Mouse (Mus musculus) frontal cortex, postnatal 36 days (tissue): ENCODE measurements at regions not wholly inside any gene's neighbourhood (a gene's known extent, or its start where the extent isn't known, plus 50 kb on each side); places are given as distances from the start of the nearest gene placed in this dataset.
A peak's percentile ranks its signal among the peaks of the same experiment; 100 is the strongest.

ENCODE experiments used
- DNase-seq, 2 experiments: peaks; one replicate each; pipeline ENCODE4 v3.0.0; 2022; ENCODE audit warnings: low spot score in 2 of 2

DNA sequence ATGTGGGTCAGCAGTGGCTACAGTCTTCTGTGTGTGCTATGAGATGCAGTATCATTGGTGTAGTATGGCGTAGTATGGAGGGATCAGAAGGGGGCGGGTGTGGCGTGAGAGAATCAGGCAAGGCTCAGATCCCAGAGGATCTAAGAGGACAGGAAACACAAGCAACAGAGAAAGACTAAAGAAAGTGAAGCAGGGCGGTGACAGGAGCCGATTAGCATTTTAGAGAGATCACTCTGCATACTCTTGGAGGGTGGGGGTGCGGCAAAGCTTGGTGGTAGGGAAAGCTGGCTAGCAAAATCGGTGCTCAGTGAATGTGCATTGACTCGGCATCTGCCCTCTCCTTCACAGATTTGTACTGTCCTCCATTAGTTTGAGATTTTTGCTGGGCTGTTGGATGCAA, 93.1 kb upstream of the Mphosph6 start:
- DNase-seq, result no peak

DNA sequence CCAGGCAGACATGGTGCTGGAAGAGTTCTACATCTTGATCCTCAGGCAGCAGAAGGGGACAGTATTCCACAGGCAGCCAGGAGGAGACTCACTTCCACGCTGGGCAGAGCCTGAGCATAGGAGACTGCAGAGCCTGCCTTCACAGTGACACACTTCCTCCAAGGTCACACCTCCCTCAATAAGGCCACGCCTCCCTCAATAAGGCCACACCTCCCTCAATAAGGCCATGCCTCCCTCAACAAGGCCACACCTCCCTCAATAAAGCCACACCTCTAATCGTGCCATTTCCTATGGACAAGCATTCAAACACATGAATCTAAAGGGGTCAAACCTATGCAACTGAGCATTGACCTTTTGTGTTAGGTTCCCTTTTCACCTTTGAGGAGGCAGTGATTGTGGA, 88.5 kb upstream of the Mphosph6 start:
- no peak for DNase-seq

DNA sequence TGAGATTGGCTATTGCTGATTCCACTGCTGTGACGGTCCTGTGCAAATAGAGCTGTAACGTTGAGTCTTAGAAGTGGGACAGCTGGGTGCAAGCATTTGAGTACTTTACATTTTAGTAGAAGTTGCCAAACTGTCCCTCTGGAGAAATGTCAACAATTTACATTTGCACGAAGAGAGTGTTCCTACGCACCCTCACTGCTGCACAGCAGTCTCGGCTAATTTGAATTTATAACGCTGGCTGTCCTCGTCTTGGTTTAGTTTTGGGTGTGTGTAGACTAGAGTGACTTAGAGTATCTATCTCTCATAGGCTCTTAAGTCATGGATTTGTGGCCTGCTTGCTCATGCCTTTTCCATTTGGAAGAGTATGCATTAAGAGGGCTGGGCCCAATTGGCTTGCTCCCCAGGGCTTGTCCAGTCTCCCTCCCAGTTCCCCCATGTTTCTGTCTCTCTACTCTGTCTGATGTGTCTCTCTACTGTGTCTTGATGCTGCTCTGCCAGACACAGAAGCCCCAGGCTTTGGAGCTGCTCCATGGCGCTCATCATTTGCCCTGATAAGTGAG, 79.8 kb upstream of the Mphosph6 start:
- DNase-seq, result peak in 1 of 2 experiments; percentile 10

DNA sequence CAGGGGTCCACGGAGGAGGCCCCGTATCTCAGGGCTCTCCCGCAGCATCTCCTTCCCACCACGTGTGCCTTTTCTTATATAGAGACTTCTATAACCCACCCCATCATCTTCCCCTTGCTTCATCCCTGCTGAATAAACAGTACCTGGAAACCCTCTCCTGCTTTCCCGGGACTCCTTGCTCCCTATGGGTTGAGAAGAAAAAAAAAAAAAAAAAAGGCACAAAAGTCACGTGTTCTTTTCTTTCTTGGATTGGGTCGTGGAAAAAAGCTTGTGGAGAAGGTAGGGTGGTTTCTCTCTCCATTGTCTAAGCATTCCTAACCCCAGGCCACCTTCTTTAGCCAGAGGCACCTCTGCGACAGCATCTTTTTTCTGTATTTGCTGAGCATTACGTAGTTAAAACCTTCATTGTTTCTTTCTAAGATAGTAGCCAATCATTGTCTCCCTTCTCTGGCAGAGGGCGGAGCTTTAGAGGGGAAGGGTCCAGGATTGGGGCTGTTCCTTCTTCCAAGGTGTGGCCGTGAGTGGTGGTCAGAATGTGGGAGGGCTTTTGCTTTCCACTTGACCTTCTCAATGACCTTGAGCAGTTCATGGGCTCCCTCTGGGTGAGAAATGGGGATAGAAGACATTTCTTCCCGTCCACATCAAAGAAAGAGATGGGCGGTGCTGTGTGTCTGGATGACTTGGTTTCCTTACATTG, 78.7 kb upstream of the Mphosph6 start:
- DNase-seq, result no peak

DNA sequence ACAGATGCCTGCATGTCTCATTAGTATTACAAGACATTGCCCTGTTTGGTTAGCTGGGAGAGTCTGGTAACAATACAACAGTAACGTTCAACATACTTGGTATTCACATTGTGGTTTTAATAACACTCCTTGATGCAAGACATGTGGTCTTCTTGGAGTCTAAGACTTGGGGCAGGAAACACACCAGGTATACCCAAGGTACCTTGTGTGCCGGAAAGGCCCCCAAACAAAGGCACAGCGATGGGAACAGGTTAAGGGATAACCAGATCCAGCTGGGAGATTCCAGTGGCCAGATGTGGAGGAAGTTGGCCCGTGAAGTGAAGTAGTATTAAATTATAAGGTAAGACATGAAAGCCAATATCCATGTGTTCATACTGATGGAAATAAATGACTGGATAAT, 71.9 kb upstream of the Mphosph6 start:
- no peak for DNase-seq

DNA sequence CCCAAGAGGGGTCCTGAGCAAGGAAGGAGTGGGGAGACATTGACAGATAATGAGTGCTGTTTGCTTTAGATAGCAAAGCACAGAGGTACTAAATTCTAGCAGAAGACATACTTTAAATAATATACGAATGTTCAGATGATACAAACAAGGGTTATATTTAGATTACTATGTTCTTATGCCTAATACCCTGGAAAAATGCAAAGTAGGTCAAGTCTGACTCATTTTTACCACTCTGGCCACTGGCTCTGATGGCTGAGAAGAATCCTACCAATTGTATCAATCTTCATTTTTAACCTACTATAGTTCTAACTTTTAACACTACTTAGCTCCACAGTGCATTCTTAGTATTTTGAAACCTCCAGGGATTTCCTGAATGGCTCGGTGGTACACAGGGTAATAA, 65.4 kb upstream of the Mphosph6 start:
- DNase-seq, result no peak

DNA sequence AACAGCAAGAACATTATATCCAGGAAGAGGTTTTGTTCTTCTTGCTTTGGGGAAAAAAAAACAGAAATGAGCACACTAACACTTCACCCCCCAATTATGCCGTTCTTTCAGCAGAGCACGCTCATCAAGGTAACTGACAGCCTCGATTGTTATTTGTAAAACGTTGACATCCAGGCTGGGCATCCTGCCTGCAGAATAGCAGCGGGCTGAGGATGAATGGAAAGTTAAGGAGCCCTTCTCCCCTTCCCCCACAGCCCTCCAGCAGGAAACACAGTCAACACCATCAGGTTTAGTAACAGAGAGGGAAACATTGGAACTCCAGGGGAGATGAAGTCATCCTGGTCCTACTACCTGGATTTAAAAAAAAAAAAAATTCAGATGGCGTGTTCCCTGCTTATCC, 63.3 kb upstream of the Mphosph6 start:
- DNase-seq, result no peak

DNA sequence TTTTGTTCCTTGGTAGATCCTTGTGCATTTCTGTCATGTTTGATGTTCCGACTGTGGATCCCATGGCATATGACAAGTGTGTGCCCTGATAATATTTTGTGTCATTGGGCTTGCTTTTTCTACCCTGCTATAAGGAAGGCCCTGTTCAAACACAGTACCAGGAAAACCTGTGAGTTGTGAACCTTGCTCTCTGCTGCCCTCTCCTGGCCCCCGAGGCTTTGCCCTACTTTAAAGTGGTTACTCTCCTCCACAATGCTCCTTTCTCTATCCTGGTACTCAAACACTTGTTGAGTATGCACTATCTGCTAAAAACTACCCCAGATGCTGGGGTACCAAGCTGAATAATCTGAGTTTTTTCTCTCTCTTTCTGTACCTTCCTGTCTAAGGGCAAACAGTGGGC, 62.1 kb upstream of the Mphosph6 start:
- peak; percentile 26 to 29 for DNase-seq

DNA sequence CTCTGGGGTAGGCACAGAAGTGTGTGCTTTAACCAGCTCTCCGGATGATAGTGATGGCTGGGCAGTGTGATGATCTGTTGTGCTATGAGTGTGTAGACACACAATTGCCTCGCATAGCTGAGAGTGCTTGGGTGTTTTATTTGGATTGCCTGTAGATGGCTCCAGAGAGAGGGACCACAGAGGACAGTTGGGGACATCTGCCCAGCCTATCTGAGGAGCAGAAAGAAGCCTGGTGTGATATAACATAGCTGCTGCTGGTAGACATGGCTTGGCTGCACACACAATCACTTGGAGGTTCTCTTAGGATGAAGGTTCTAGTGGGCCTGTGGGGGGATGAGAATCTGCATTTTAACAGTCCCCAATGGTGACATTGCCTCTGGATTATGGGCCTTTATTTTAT, 60.6 kb upstream of the Mphosph6 start:
- DNase-seq, result peak in 1 of 2 experiments; percentile 7

DNA sequence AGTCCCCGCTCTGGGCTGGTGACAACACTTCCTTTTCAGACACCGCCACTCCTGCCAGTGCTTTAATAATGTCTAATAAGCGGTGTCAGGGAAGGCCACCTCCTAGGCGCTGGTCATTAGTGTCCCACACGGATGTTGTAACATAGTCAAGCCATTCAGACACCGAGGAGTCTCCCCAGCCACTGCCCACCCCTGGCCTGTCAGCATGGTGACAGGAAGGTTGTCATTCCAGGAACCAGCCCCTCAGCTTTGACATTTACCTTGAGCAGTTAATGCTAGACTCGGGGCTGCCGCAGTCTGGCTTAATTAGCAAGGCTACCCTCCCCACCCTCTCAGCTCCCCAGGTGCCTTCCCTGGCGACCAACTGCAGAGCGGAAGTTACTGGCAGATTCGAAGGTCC, 58.0 kb upstream of the Mphosph6 start:
- DNase-seq, result no peak

DNA sequence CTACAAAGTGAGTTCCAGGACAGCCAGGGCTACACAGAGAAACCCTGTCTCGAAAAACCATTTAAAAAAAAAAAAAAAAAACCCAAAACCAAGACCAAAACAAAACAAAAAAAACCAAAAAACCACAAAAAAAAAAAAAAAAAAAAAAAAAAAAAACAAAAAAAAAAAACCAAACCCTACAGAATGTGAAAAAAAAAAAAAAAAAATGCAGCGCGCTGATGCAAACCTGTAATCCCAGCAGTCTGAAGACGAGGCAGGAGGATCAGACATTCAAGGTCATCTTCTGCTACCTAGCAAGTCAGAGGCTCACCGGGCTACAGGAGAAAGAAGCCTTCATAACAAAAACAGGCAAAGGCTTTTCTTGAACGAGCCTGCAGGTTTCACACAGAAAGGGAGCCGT, 57.4 kb upstream of the Mphosph6 start:
- no peak for DNase-seq

DNA sequence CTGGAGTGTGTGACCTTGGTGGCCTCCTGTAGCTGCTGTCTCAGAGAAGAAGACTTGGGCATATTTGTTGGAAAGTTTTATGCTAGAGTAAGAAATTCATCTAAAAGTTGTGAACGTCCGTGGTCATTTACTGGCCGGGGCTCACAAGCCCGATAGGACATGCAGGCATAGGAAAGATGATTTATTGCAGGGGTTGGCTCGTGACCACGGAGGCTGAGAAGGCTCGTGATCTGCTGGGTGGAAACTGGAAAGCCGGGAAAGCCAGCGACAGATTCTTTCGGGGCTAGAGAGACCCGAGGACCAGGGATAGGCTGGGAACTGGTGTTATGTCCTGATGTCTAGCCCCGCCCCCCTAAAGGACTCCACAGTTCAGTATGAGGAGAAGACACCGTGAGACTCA, 54.4 kb upstream of the Mphosph6 start:
- DNase-seq, result no peak

DNA sequence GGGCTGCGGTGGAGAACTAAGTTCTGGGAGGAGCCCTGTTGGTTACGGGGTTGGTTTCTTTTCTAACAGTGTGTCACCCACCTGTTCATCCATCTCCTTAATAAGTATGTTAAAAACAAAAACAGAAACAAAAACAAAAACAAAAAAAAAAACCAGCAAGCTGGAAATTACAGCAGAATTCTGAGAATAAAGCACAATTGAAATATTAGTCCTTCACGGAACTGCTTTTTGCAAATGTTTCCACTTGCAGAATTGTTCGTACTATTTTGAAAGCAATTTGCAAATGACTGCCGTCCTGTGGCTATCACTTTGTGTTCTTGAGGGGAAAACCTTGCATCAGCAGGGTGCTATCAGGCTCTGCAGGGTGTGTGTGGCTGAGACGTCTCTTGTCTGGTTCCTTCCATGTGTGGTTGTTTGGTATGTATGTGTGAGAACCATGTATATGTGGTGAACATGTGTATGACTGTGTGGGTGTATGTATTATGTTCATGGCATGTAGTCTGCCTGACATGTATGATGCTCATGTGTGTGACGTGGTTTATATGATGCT, 53.3 kb upstream of the Mphosph6 start:
- no peak for DNase-seq

DNA sequence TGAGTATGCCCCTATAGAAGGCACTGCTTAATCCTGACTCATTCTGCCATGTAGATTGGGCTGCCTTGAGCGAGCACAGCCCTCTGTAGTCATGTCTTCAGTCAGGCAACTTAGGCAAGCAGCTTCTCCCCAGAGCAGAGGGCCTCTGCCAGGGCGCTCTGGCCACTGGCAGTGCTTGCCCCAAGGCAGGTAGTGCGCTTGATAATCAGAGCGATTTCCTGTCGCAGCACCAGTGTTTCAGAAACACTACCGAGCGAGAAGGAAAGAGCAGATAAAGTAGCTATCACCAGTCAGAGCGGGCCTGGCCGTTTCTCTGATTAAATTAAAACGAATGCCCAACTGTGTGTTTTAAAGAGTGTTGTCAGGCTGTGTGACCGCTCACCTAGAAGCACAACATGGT, 52.6 kb upstream of the Mphosph6 start:
- no peak for DNase-seq

DNA sequence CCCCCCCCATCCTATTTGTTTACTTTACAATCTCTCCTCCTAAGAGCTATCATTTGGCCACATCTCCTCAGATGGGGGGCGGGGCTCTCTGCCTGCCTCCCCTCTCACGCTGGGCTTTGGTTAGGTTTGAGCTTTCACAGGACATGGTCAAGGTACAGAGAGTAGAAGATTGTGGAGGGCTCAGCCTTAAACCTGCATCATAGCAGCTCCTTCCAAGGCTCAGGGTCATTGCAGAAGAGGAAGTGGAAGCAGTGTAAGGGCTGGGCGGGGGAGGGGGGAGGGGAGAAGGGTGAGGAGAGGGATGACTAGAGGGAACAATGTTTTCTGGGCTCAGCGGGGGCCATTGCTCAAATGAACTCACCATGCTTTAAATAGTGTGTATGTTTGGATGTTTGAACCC, 51.7 kb upstream of the Mphosph6 start:
- no peak for DNase-seq

DNA sequence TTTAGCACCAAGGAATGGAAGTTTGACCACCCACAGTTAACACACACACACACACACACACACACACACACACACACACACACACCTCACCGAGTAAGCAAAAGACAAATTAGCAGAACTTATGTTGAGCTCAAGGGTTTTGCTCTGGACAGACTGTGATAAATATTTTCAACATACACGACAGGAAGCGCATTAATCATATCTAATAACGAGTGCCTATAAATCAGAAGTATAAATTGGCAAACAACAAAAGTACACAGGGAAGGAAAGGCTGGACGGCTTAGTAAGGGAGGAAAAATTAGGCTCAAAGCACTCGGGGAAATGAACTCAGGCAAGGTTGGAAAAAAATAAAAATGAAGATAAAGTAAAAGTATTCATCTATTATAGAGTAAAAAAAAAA, 50.8 kb upstream of the Mphosph6 start:
- DNase-seq, result no peak
